Mouse (Mus musculus): ENCODE measurements around the gene Lhfpl2.

DNA sequence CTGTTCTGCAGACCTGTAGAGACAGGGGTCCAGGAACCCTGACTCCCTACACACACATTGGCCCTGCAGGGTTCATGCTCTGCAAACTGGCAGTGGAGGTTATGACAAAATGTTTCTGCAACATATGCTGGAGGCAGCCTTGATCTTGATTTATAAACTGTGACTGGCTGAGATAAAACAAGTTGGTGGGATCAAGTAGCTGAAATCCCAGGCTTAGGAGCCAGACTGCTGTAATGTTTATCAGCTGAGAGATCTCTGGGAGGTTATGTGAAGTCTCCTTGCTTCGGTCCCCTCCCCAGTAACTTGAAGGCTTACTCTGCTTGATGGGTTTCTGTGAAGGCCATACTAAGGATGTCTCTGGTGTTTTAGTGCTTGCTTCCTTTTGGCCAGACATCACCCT is 17.6 kb downstream of the Lhfpl2 start:
- TF ChIP-seq ZNF384 (IDR thresholded peaks at IDR 0.05; ENCODE audit: low read depth, low read length) (no peak), SMC3 (IDR thresholded peaks at IDR 0.05; ENCODE audit: low read depth, low read length) (no peak), CTCF (conservative IDR thresholded peaks at IDR 0.05 in 1 of 2, IDR thresholded peaks at IDR 0.05 in 1 of 2; ENCODE audit: low read depth in 2 of 2, low read length in 2 of 2) (no peak), USF2 (conservative IDR thresholded peaks at IDR 0.05; ENCODE audit: low read depth, low read length) (no peak)
